Mouse (Mus musculus): ENCODE results near the gene Shkbp1. TPM values are rescaled to one million over a fixed set of nuclear protein-coding genes. Genes with fewer than 3 reads are reported as not detected.

Shkbp1 gene
- total and polyA plus RNA-seq, 3 experiments, result 23.3 to 62.8 (median 30.8) TPM

DNA sequence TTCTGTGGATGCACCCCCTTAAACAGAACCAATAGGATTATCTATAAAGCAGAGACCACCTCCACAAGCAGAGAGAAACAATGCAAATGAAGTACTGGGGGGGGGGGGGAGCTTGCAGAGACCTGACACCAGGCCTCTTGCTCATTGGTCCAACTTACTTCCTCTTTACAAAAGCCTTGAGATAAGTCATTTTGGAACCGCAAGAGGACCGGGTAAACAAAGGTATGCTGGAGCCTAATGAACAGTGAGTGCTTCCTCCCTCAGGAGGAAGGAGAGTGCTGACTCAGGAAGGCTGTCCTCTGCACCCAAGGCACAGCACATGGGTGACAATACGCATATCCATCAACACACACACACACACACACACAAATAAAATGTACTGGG lies 1.8 kb upstream of the Shkbp1 start (continued):
- peak; percentile 43 for TF ChIP-seq HCFC1 (IDR thresholded peaks at IDR 0.05; ENCODE audit: low read depth, low read length)
- peak; percentile 52; the same call in 1 of the 2 replicates for TF ChIP-seq TCF12 (IDR thresholded peaks at IDR 0.05; ENCODE audit: low read depth, low read length)
- peak; percentile 95 for TF ChIP-seq MAFK (IDR thresholded peaks at IDR 0.05; ENCODE audit: insufficient replicate concordance, low read length)
- peak; percentile 56; the same call in 1 of the 2 replicates for TF ChIP-seq ZMIZ1 (IDR thresholded peaks at IDR 0.05; ENCODE audit: low read depth, low read length)
- TF ChIP-seq JUN (IDR thresholded peaks at IDR 0.05; ENCODE audit: insufficient read depth, low read depth, low read length), result peak; percentile 41; the same call in 1 of the 2 replicates
- TF ChIP-seq ETS1 (conservative IDR thresholded peaks at IDR 0.05; ENCODE audit: low read depth, low read length), result peak; percentile 73
- TF ChIP-seq UBTF (IDR thresholded peaks at IDR 0.05; ENCODE audit: low read depth, low read length), result no peak
- TF ChIP-seq GABPA (IDR thresholded peaks at IDR 0.05; ENCODE audit: insufficient replicate concordance, low read depth, low read length), result no peak
- TF ChIP-seq RAD21 (IDR thresholded peaks at IDR 0.05; ENCODE audit: low read depth, low read length), result no peak
- peak; percentile 65; the same call in 1 of the 2 replicates for TF ChIP-seq JUND (conservative IDR thresholded peaks at IDR 0.05; ENCODE audit: low read depth, low read length)
- peak; percentile 86 for TF ChIP-seq IRF4 (IDR thresholded peaks at IDR 0.05; ENCODE audit: low read depth, low read length)
- no peak for TF ChIP-seq USF2 (conservative IDR thresholded peaks at IDR 0.05; ENCODE audit: low read depth, low read length)

DNA sequence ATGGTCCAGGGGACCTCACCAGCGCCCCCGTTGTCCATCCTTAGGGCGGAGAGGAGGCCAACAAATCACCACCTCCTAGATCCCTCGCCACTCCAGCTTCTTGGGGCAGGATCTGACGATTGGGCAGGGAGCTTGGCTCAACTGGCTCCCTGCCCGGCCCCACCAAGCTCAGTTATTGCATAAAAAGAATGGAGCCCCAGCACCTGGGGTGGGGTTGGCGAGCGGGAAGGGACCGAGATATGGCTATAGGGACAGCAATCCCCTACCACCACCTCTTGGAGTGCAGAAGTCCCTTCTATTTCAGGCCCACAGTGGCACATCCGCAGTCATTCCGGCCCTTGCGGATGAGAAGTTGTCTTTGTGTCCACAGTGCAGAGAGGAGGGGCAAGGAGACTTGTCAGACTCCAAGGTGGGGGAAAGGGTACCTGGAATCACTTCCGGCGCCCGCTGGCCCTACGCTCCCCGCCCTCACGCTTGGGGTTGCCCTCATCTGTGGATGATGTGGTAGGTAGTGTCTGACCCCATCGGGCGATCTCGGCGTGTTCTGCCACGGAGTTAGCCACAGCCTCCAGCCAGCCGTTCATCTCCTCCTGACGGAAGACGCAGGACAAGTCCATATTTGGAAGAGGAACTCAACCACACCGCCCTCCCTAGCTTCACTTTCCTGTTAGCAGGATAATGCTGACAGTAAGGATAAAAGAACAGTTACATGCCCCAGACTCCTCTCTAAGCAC lies 1.2 kb upstream of the Shkbp1 start, which contains the start of gene Gm20479:
Gm20479 (minus strand) TSS at position 559 of the 734 bp plus-strand sequence.
- Histone ChIP-seq H3K36me3 (replicated peaks in 1 of 2; ENCODE audit: control insufficient read depth in 1 of 2, insufficient read depth in 1 of 2, low read length in 1 of 2) (peaks cover 10 to 19% of the 10 kb centered on the region in 2 experiments), H3K79me2 (replicated peaks; ENCODE audit: control insufficient read depth, extremely low read depth, insufficient read depth, poor library complexity, severe bottlenecking) (peaks cover 4% of the 10 kb centered on the region; the same call in 1 of the 2 replicates), H3K4me2 (ENCODE audit: insufficient read depth, low read depth, poor library complexity, severe bottlenecking) (peak within 1 kb of the TSS; percentile 51), H3K4me3 (replicated peaks in 1 of 3; ENCODE audit: low read depth in 2 of 3, low read length in 2 of 3, poor library complexity in 1 of 3) (peak within 1 kb of the TSS; percentile 65 to 95 (median 68)), H3K4me1 (ENCODE audit: control insufficient read depth in 1 of 2, insufficient read depth in 2 of 2) (peaks cover 5 to 34% of the 10 kb centered on the region in 2 experiments), H3K9me3 (replicated peaks; ENCODE audit: low read length) (peaks cover 2% of the 10 kb centered on the region), H3K9ac (ENCODE audit: insufficient read depth, low read depth) (peak within 1 kb of the TSS; percentile 61), H3K27ac (ENCODE audit: insufficient read depth, low read depth) (peak within 1 kb of the TSS; percentile 78), H3K27me3 (replicated peaks) (peaks cover under 1% of the 10 kb centered on the region)
- dilution Hi-C loops (cut with MboI; ENCODE audit: extremely low pct_ligation_motif_present, extremely low pct_unique_long_range_greater_than_20kb, low sequenced_read_pairs) (no loop called here), in situ Hi-C loops (cut with MboI; ENCODE audit: low pct_ligation_motif_present, low pct_unique_long_range_greater_than_20kb, low sequenced_read_pairs) (no loop called here)
- TF ChIP-seq NELFE (IDR thresholded peaks at IDR 0.05; ENCODE audit: low read depth, low read length), result no peak
- peak; percentile 18; the same call in 1 of the 2 replicates for TF ChIP-seq MXI1 (IDR thresholded peaks at IDR 0.05; ENCODE audit: low read depth, low read length)
- no peak for TF ChIP-seq ZMIZ1 (IDR thresholded peaks at IDR 0.05; ENCODE audit: low read depth, low read length)
- TF ChIP-seq SIN3A (IDR thresholded peaks at IDR 0.05; ENCODE audit: low read length), result peak; percentile 21
- TF ChIP-seq MAX (IDR thresholded peaks at IDR 0.05; ENCODE audit: low read length), result 0 out of 2 replicates have a peak, but pooled peaks have one; percentile 25
- TF ChIP-seq MAZ (IDR thresholded peaks at IDR 0.05; ENCODE audit: low read depth, low read length), result 0 out of 2 replicates have a peak, but pooled peaks have one; percentile 40
- no peak for TF ChIP-seq MYC (IDR thresholded peaks at IDR 0.05; ENCODE audit: low read depth, low read length)
- TF ChIP-seq E2F4 (IDR thresholded peaks at IDR 0.05; ENCODE audit: insufficient replicate concordance, low read depth, low read length), result no peak
- peak; percentile 43; the same call in 1 of the 2 replicates for TF ChIP-seq TBP (conservative IDR thresholded peaks at IDR 0.05; ENCODE audit: low read depth, low read length)
- peak; percentile 43 for DNase-seq (ENCODE audit: extremely low read depth)

All from CH12.LX (cell line).